Comparison of ENCODE assay signal across 8 mouse cellular contexts in the genomic region with DNA sequence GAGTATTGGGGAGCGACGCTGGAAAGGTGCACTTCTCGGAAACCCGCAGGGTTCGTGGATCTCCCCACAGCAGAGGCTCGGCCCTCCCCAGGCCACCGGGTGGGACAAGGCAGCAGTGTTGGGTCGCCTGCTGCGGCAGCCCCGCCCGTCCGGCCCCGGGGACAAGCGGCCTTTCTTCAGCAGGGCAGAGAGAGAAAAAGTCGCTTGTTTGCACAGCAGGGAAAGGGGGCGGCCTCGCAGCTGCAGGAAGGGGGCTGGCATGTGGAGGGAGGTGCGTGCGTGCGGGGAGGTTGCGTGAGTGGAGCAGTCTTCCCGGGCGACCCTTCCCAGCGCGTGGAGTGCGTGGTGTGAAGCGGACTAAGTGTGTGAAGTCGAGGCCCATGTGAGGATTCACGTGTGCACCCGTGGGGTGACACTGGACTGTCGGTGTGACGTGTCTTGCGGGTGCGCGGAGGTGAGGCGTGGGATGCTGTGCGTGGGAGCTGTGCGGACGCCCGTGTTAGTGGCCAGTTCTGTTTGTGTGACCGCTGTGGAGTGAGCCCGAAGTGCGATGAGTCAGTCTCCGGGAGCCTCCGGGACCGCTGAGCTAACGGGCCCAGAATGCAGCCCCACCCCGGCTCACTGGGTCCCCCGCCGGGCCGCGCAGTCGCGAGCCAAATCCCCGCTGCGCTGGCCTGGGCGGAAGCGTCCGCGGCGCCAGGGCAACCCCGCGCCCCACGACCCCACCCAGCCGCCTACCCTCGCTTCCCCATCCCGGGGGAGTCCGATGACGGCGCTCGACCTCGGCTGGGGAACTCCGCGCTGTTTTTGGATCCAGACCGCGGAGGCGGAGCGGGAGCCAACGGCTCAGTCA. TPM values are rescaled to one million over a fixed set of nuclear protein-coding genes. Genes with fewer than 3 reads are reported as not detected.
DNase-seq lines count a peak whose midpoint lies in the region; ATAC-seq and TF ChIP-seq lines count a peak whose summit lies in the region.

No protein-coding gene starts in this region.

- no peaks in the 10 kb centered on the region for H3K27me3 ChIP-seq in forebrain, postnatal 0 days (ENCODE audit: insufficient read depth, low read length)
- H3K27me3 ChIP-seq in hindbrain, embryonic 12.5 days = peaks cover 23% of the 10 kb centered on the region
- peaks cover 7% of the 10 kb centered on the region; the same call in 1 of the 2 replicates for H3K27me3 ChIP-seq in limb, embryonic 13.5 days
- peaks cover 41% of the 10 kb centered on the region for H3K27me3 ChIP-seq in midbrain, embryonic 12.5 days
- H3K27me3 ChIP-seq in testis, adult 2 months (ENCODE audit: control insufficient read depth, insufficient read depth, low read length) = no peaks in the 10 kb centered on the region

- H3K4me1 ChIP-seq in brown adipose tissue, adult 24 weeks (ENCODE audit: control insufficient read depth, insufficient read depth, insufficient read length, low read length) = peaks cover 7% of the 10 kb centered on the region; the same call in 1 of the 2 replicates
- 0 out of 2 replicates have a peak, but pooled peaks cover 7% of the 10 kb centered on the region for H3K4me1 ChIP-seq in forebrain, postnatal 0 days (ENCODE audit: insufficient read depth)
- H3K4me1 ChIP-seq in hindbrain, embryonic 12.5 days = peaks cover 32% of the 10 kb centered on the region
- peaks cover 49% of the 10 kb centered on the region for H3K4me1 ChIP-seq in limb, embryonic 13.5 days
- H3K4me1 ChIP-seq in midbrain, embryonic 12.5 days = peaks cover 23% of the 10 kb centered on the region
- peaks cover 24% of the 10 kb centered on the region for H3K4me1 ChIP-seq in testis, adult 2 months (ENCODE audit: control insufficient read depth, insufficient read depth, low read length)

- H3K4me3 ChIP-seq in brown adipose tissue, adult 24 weeks (ENCODE audit: insufficient read depth, low read depth, low read length) = peak overlapping the region; percentile 87
- H3K4me3 ChIP-seq in forebrain, postnatal 0 days (ENCODE audit: low read depth, low read length) = peak overlapping the region; percentile 54
- H3K4me3 ChIP-seq in hindbrain, embryonic 12.5 days = peak overlapping the region; percentile 59
- H3K4me3 ChIP-seq in limb, embryonic 13.5 days = peak overlapping the region; percentile 74
- peak overlapping the region; percentile 61 for H3K4me3 ChIP-seq in midbrain, embryonic 12.5 days
- peak overlapping the region; percentile 45 for H3K4me3 ChIP-seq in testis, adult 2 months (ENCODE audit: control insufficient read depth, low read depth, low read length)

- TF ChIP-seq POLR2A in testis, adult 2 months (IDR thresholded peaks at IDR 0.05; ENCODE audit: control insufficient read depth, low read depth, low read length) = no peak

- H3K9ac ChIP-seq in forebrain, postnatal 0 days = peak overlapping the region; percentile 46
- H3K9ac ChIP-seq in hindbrain, embryonic 12.5 days = peak overlapping the region; percentile 67
- peak overlapping the region; percentile 84 for H3K9ac ChIP-seq in limb, embryonic 13.5 days
- H3K9ac ChIP-seq in midbrain, embryonic 12.5 days (replicated peaks) = peak overlapping the region; percentile 68

- under 1% methylated on average over 79 of the region's 79 CpGs for WGBS in forebrain, postnatal 0 days
- under 1% methylated on average over 79 of the region's 79 CpGs for WGBS in hindbrain, embryonic 12.5 days
- under 1% methylated on average over 79 of the region's 79 CpGs for WGBS in limb, embryonic 13.5 days
- under 1% methylated on average over 77 of the region's 79 CpGs for WGBS in midbrain, embryonic 12.5 days

- TF ChIP-seq CTCF in forebrain, postnatal 0 days (IDR thresholded peaks at IDR 0.05; ENCODE audit: low read depth) = no peak
- TF ChIP-seq CTCF in testis, adult 2 months (IDR thresholded peaks at IDR 0.05; ENCODE audit: control insufficient read depth, insufficient read depth, insufficient replicate concordance, low read depth, low read length) = no peak

- ATAC-seq in forebrain, postnatal 0 days = peak; percentile 53
- ATAC-seq in hindbrain, embryonic 12.5 days (ENCODE audit: low FRiP score) = peak; percentile 48
- peak; percentile 20 for ATAC-seq in limb, embryonic 13.5 days (ENCODE audit: low FRiP score, low read depth)
- peak; percentile 55 for ATAC-seq in midbrain, embryonic 12.5 days (ENCODE audit: low FRiP score, low read depth)

- DNase-seq in ovary, postnatal 14 days (ENCODE audit: low spot score) = peak; percentile 46
- no peak for DNase-seq in ovary, adult 18-20 months (ENCODE audit: low spot score)
- peak; percentile 33 for DNase-seq in forebrain, postnatal 0 days

- no peaks in the 10 kb centered on the region for H3K9me3 ChIP-seq in forebrain, postnatal 0 days (ENCODE audit: low read length)
- no peaks in the 10 kb centered on the region for H3K9me3 ChIP-seq in hindbrain, embryonic 12.5 days (replicated peaks)
- no peaks in the 10 kb centered on the region for H3K9me3 ChIP-seq in limb, embryonic 13.5 days
- no peaks in the 10 kb centered on the region for H3K9me3 ChIP-seq in midbrain, embryonic 12.5 days

- no peaks in the 10 kb centered on the region for H3K36me3 ChIP-seq in forebrain, postnatal 0 days (ENCODE audit: insufficient read depth)
- H3K36me3 ChIP-seq in hindbrain, embryonic 12.5 days = no peaks in the 10 kb centered on the region
- no peaks in the 10 kb centered on the region for H3K36me3 ChIP-seq in limb, embryonic 13.5 days
- H3K36me3 ChIP-seq in midbrain, embryonic 12.5 days = no peaks in the 10 kb centered on the region
- H3K36me3 ChIP-seq in testis, adult 2 months (ENCODE audit: control insufficient read depth, insufficient read depth, low read length) = no peaks in the 10 kb centered on the region

- H3K4me2 ChIP-seq in forebrain, postnatal 0 days (ENCODE audit: low read depth) = peak overlapping the region; percentile 96
- peak overlapping the region; percentile 94 for H3K4me2 ChIP-seq in hindbrain, embryonic 12.5 days (replicated peaks)
- H3K4me2 ChIP-seq in limb, embryonic 13.5 days (replicated peaks) = peak overlapping the region; percentile 97
- H3K4me2 ChIP-seq in midbrain, embryonic 12.5 days (replicated peaks) = peak overlapping the region; percentile 100

- peak overlapping the region; percentile 89 for H3K27ac ChIP-seq in brown adipose tissue, adult 24 weeks (replicated peaks; ENCODE audit: low read depth, low read length)
- H3K27ac ChIP-seq in forebrain, postnatal 0 days (ENCODE audit: low read depth, low read length) = peak overlapping the region; percentile 10; the same call in 1 of the 2 replicates
- peak overlapping the region; percentile 52; the same call in 1 of the 2 replicates for H3K27ac ChIP-seq in hindbrain, embryonic 12.5 days
- peak overlapping the region; percentile 91 for H3K27ac ChIP-seq in limb, embryonic 13.5 days
- H3K27ac ChIP-seq in midbrain, embryonic 12.5 days (replicated peaks) = peak overlapping the region; percentile 42; the same call in 1 of the 2 replicates
- H3K27ac ChIP-seq in testis, adult 2 months (ENCODE audit: control insufficient read depth, insufficient read depth, low read depth, low read length) = no peak overlapping the region

RNA-seq across cellular contexts. Expression of gene Phldb1, which starts 1.1 kb away (rescaled TPM):
- 19.6 and 27.6 TPM in 2 replicates for polyA plus RNA-seq in brown adipose tissue, adult 24 weeks (2012; ENCODE audit: insufficient read depth, insufficient read length, missing spikeins)
- 106 and 129 TPM in 2 replicates for total RNA-seq in forebrain, postnatal 0 days (2014; rRNA removed)
- polyA plus RNA-seq in forebrain, postnatal 0 days (2015; fragmentation: Nextera tagmentation; extraction: Ambion mirVana) = 28.2 and 34.3 TPM in 2 replicates
- polyA plus RNA-seq in hindbrain, embryonic 12.5 days (2016; fragmentation: Nextera tagmentation; extraction: Ambion mirVana) = 70.8 and 74.1 TPM in 2 replicates
- 45.3 and 46.1 TPM in 2 replicates for polyA plus RNA-seq in limb, embryonic 13.5 days (2015; fragmentation: Nextera tagmentation; extraction: Ambion mirVana)
- 72.8 and 74.5 TPM in 2 replicates for polyA plus RNA-seq in midbrain, embryonic 12.5 days (2016; fragmentation: Nextera tagmentation; extraction: Ambion mirVana)
- 3.8 and 4.8 TPM in 2 replicates for polyA plus RNA-seq in testis, adult 2 months (2012; rRNA removed)

RNA-seq across cellular contexts. Expression of gene Arcn1, which starts 33.7 kb away (rescaled TPM):
- 68.4 and 96.1 TPM in 2 replicates for polyA plus RNA-seq in brown adipose tissue, adult 24 weeks (2012; ENCODE audit: insufficient read depth, insufficient read length, missing spikeins)
- 107 and 113 TPM in 2 replicates for total RNA-seq in forebrain, postnatal 0 days (2014; rRNA removed)
- 86.0 and 105 TPM in 2 replicates for polyA plus RNA-seq in forebrain, postnatal 0 days (2015; fragmentation: Nextera tagmentation; extraction: Ambion mirVana)
- polyA plus RNA-seq in hindbrain, embryonic 12.5 days (2016; fragmentation: Nextera tagmentation; extraction: Ambion mirVana) = 179 and 194 TPM in 2 replicates
- polyA plus RNA-seq in limb, embryonic 13.5 days (2015; fragmentation: Nextera tagmentation; extraction: Ambion mirVana) = 207 and 225 TPM in 2 replicates
- polyA plus RNA-seq in midbrain, embryonic 12.5 days (2016; fragmentation: Nextera tagmentation; extraction: Ambion mirVana) = 175 and 179 TPM in 2 replicates
- polyA plus RNA-seq in testis, adult 2 months (2012; rRNA removed) = 22.0 and 28.5 TPM in 2 replicates

RNA-seq across cellular contexts. Expression of gene Ift46, which starts 33.8 kb away (rescaled TPM):
- polyA plus RNA-seq in brown adipose tissue, adult 24 weeks (2012; ENCODE audit: insufficient read depth, insufficient read length, missing spikeins) = 28.3 and 47.4 TPM in 2 replicates
- total RNA-seq in forebrain, postnatal 0 days (2014; rRNA removed) = 67.0 and 72.4 TPM in 2 replicates
- 158 and 166 TPM in 2 replicates for polyA plus RNA-seq in forebrain, postnatal 0 days (2015; fragmentation: Nextera tagmentation; extraction: Ambion mirVana)
- polyA plus RNA-seq in hindbrain, embryonic 12.5 days (2016; fragmentation: Nextera tagmentation; extraction: Ambion mirVana) = 153 and 161 TPM in 2 replicates
- polyA plus RNA-seq in limb, embryonic 13.5 days (2015; fragmentation: Nextera tagmentation; extraction: Ambion mirVana) = 146 and 152 TPM in 2 replicates
- 156 TPM in 2 replicates for polyA plus RNA-seq in midbrain, embryonic 12.5 days (2016; fragmentation: Nextera tagmentation; extraction: Ambion mirVana)
- polyA plus RNA-seq in testis, adult 2 months (2012; rRNA removed) = 199 and 203 TPM in 2 replicates
